Mouse (Mus musculus): ENCODE results near the gene Nln.

GRCm38 (mm10) chr13:104123662-104124381, 14.4 kb upstream of the Nln start:
- no peak for TF ChIP-seq POLR2A (IDR thresholded peaks at IDR 0.05; ENCODE audit: insufficient read length, low read depth)
- TF ChIP-seq USF1 (IDR thresholded peaks at IDR 0.05; ENCODE audit: low read depth), result no peak
- TF ChIP-seq E2F4 (IDR thresholded peaks at IDR 0.05; ENCODE audit: insufficient read depth), result no peak
- no peak for TF ChIP-seq CEBPB (IDR thresholded peaks at IDR 0.05; ENCODE audit: insufficient read depth, poor library complexity, severe bottlenecking)
- no peak for TF ChIP-seq MYOD1 (IDR thresholded peaks at IDR 0.05; ENCODE audit: control insufficient read depth in 1 of 3, insufficient read length in 2 of 3, low read depth in 2 of 3)
- TF ChIP-seq POLR2AphosphoS2 (IDR thresholded peaks at IDR 0.05; ENCODE audit: insufficient read length, low read depth), result no peak
- TF ChIP-seq MAX (IDR thresholded peaks at IDR 0.05; ENCODE audit: low read depth), result no peak
- TF ChIP-seq TCF12 (IDR thresholded peaks at IDR 0.05; ENCODE audit: insufficient read depth, poor library complexity, severe bottlenecking), result no peak
- no peak for TF ChIP-seq SRF (IDR thresholded peaks at IDR 0.05; ENCODE audit: control insufficient read depth, insufficient read length, low read depth)
- TF ChIP-seq REST (IDR thresholded peaks at IDR 0.05; ENCODE audit: insufficient read depth, insufficient read length), result no peak
- no peak for TF ChIP-seq MYOG (IDR thresholded peaks at IDR 0.05; ENCODE audit: control insufficient read depth in 1 of 3, insufficient read depth in 1 of 3, insufficient read length in 2 of 3, low read depth in 2 of 3)
